Mouse (Mus musculus) lung, adult 2 months (tissue): ENCODE data around the gene Bbox1. TPM values are rescaled to one million over a fixed set of nuclear protein-coding genes. Genes with fewer than 3 reads are reported as not detected.

Source experiments
- DNase-seq: peaks from one replicate; pipeline ENCODE4 v3.0.0; 2022
- H3K4me1 ChIP-seq: fragments of 200-500 bp; 2 replicates; pipeline ENCODE4 v1.6.1; 2011; ENCODE audit warnings: low read length; ENCODE audit not compliant: control insufficient read depth, insufficient read depth
- H3K4me3 ChIP-seq: fragments of 200-500 bp; replicated peaks from 2 replicates; pipeline ENCODE3; 2011; ENCODE audit warnings: low read depth, mild to moderate bottlenecking, control low read depth, low read length; ENCODE audit errors: extremely low read depth
- CTCF ChIP-seq: fragments of 200-500 bp; IDR thresholded peaks from 2 replicates; pipeline ENCODE4 v1.5.1; 2011; ENCODE audit warnings: mild to moderate bottlenecking, low read length, control low read depth; ENCODE audit not compliant: insufficient read depth
- POLR2A ChIP-seq: fragments of 200-500 bp; IDR thresholded peaks from 2 replicates; pipeline ENCODE4 v1.6.1; 2011; ENCODE audit warnings: low read depth, mild to moderate bottlenecking, control low read depth, low read length, borderline replicate concordance; ENCODE audit errors: extremely low read depth
- WGBS: fragments of 180-500 bp; shearing (Covaris S2); methylation state at CpG from one replicate; pipeline ENCODE4 v1.1.7; 2018; 5-methylcytosine and 5-hydroxymethylcytosine counted together
- polyA plus RNA-seq: library from polyadenylated mRNA; depleted of rRNA; stranded (reverse); fragments of >200 nt; gene quantifications from 2 replicates; pipeline ENCODE4 v1.2.3, GENCODE M21; 2012; rRNA removed

Gene Bbox1
- polyA plus RNA-seq, 1 experiment: 1.2 TPM

- Histone ChIP-seq H3K4me3 (no peak overlapping the region), H3K4me1 (no peaks in the 10 kb centered on the region)
- DNase-seq: no peak
- WGBS: 68% methylated on average over 1 of the region's 1 CpGs
- TF ChIP-seq POLR2A: no peak
- TF ChIP-seq CTCF: no peak
Observed at GRCm38 (mm10) chr2:110220492-110220891, 93.9 kb downstream of the Bbox1 start.

GRCm38 (mm10) chr2:110215685-110216058 lies 98.7 kb downstream of the Bbox1 start:
- DNase-seq: no peak
- H3K4me3 ChIP-seq: no peak overlapping the region
- TF ChIP-seq CTCF (no peak), POLR2A (no peak)
- no peaks in the 10 kb centered on the region; the same call in 1 of the 2 replicates for H3K4me1 ChIP-seq
- WGBS: 77% methylated on average over 3 of the region's 3 CpGs

GRCm38 (mm10) chr2:110214991-110215684 lies 99.2 kb downstream of the Bbox1 start:
- TF ChIP-seq POLR2A (no peak), CTCF (no peak)
- WGBS: 58% methylated on average over 9 of the region's 9 CpGs
- no peak overlapping the region for H3K4me3 ChIP-seq
- DNase-seq: no peak
- no peaks in the 10 kb centered on the region; the same call in 1 of the 2 replicates for H3K4me1 ChIP-seq

DNA sequence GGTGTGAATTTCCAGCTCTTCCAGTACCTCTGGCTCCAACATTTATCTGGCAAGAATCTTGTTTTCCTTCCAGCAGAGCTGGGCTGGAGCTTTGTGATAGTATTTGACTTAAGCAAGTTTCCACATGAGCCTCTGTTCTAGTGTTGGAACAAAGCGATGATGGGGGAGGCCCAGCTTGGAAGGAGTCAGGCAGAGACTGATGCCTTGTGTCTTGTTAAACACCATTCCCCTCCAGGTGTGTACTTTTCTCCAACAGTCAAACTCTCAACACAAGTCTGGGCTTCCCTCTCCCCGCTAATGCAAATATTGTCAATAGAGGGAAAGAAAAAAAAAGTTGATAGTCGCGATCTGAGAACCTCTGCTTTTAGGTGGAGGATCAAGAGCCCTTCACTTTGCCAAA lies 100.1 kb downstream of the Bbox1 start:
- DNase-seq: no peak
- Histone ChIP-seq H3K4me3 (no peak overlapping the region), H3K4me1 (no peaks in the 10 kb centered on the region; the same call in 1 of the 2 replicates)
- WGBS: 62% methylated on average over 4 of the region's 4 CpGs
- TF ChIP-seq POLR2A (no peak), CTCF (no peak)

Other genes with a start within 250 kb of the Bbox1 start
- 18.0 and 19.3 TPM in 2 replicates for gene Fibin, start 48.6 kb upstream of the Bbox1 start, polyA plus RNA-seq